Comparison of ENCODE assay signal across 14 mouse cellular contexts in genomic region chr10:29921658-29922057, GRCm38 (mm10).
DNase-seq lines count a peak whose midpoint lies in the region; ATAC-seq lines count a peak whose summit lies in the region.
"Had no signal": no experiment of that assay in that cellular context is flagged by ENCODE, and none has a peak within 500 bp of the region (broad histone marks: within the 10 kb centered on the region; RNA-seq: fewer than 3 reads in every experiment).

No protein-coding gene starts in this region.

- no peak overlapping the region for H3K9ac ChIP-seq in forebrain, embryonic 11.5 days (ENCODE audit: low read length)
- no peak overlapping the region for H3K9ac ChIP-seq in forebrain, embryonic 12.5 days
- H3K9ac ChIP-seq in midbrain, embryonic 13.5 days (replicated peaks): no peak overlapping the region
- no peak overlapping the region for H3K9ac ChIP-seq in forebrain, embryonic 13.5 days
- H3K9ac ChIP-seq in neural tube, embryonic 11.5 days (ENCODE audit: low read length): no peak overlapping the region
- no peak overlapping the region for H3K9ac ChIP-seq in heart, embryonic 11.5 days (ENCODE audit: low read depth, low read length)
- H3K9ac ChIP-seq: intestine, embryonic 15.5 days; liver, embryonic 14.5 days had no signal

- H3K4me1 ChIP-seq in forebrain, embryonic 11.5 days (replicated peaks; ENCODE audit: control insufficient read depth, insufficient read depth, low read length): no peaks in the 10 kb centered on the region
- no peaks in the 10 kb centered on the region for H3K4me1 ChIP-seq in forebrain, embryonic 12.5 days
- peaks cover 5% of the 10 kb centered on the region for H3K4me1 ChIP-seq in midbrain, embryonic 10.5 days
- no peaks in the 10 kb centered on the region for H3K4me1 ChIP-seq in midbrain, embryonic 13.5 days (replicated peaks)
- no peaks in the 10 kb centered on the region; the same call in 1 of the 2 replicates for H3K4me1 ChIP-seq in forebrain, embryonic 13.5 days
- H3K4me1 ChIP-seq in neural tube, embryonic 11.5 days (ENCODE audit: control insufficient read depth, insufficient read depth, low read length): no peaks in the 10 kb centered on the region
- H3K4me1 ChIP-seq in heart, embryonic 11.5 days (ENCODE audit: control insufficient read depth, insufficient read depth, low read length): no peaks in the 10 kb centered on the region
- H3K4me1 ChIP-seq: intestine, embryonic 15.5 days had no signal

- no peak overlapping the region for H3K27ac ChIP-seq in forebrain, embryonic 11.5 days (ENCODE audit: low read depth, low read length)
- H3K27ac ChIP-seq in forebrain, embryonic 12.5 days: no peak overlapping the region
- H3K27ac ChIP-seq in midbrain, embryonic 10.5 days (replicated peaks): 0 out of 2 replicates have a peak overlapping the region, but pooled peaks have one; percentile 28
- H3K27ac ChIP-seq in midbrain, embryonic 13.5 days: no peak overlapping the region
- no peak overlapping the region for H3K27ac ChIP-seq in forebrain, embryonic 13.5 days
- no peak overlapping the region for H3K27ac ChIP-seq in neural tube, embryonic 11.5 days (ENCODE audit: low read depth, low read length)
- H3K27ac ChIP-seq in heart, embryonic 11.5 days (ENCODE audit: low read depth, low read length): no peak overlapping the region
- H3K27ac ChIP-seq: intestine, embryonic 15.5 days; liver, embryonic 14.5 days had no signal

- no peaks in the 10 kb centered on the region for H3K36me3 ChIP-seq in forebrain, embryonic 11.5 days (ENCODE audit: control insufficient read depth, insufficient read depth, low read length)
- H3K36me3 ChIP-seq in forebrain, embryonic 12.5 days (replicated peaks): no peaks in the 10 kb centered on the region
- H3K36me3 ChIP-seq in midbrain, embryonic 10.5 days: no peaks in the 10 kb centered on the region
- no peaks in the 10 kb centered on the region for H3K36me3 ChIP-seq in midbrain, embryonic 13.5 days
- H3K36me3 ChIP-seq in forebrain, embryonic 13.5 days (ENCODE audit: poor library complexity, severe bottlenecking): no peaks in the 10 kb centered on the region
- H3K36me3 ChIP-seq in neural tube, embryonic 11.5 days (ENCODE audit: control insufficient read depth, insufficient read depth, low read length): no peaks in the 10 kb centered on the region
- H3K36me3 ChIP-seq in heart, embryonic 11.5 days (ENCODE audit: control insufficient read depth, insufficient read depth, low read length): no peaks in the 10 kb centered on the region
- H3K36me3 ChIP-seq: G1E; intestine, embryonic 15.5 days had no signal

- H3K4me2 ChIP-seq in forebrain, embryonic 11.5 days (ENCODE audit: low read depth, low read length, severe bottlenecking): no peak overlapping the region
- no peak overlapping the region for H3K4me2 ChIP-seq in forebrain, embryonic 12.5 days
- no peak overlapping the region for H3K4me2 ChIP-seq in midbrain, embryonic 13.5 days (replicated peaks)
- no peak overlapping the region for H3K4me2 ChIP-seq in forebrain, embryonic 13.5 days
- no peak overlapping the region for H3K4me2 ChIP-seq in neural tube, embryonic 11.5 days (ENCODE audit: low read depth)
- H3K4me2 ChIP-seq in heart, embryonic 11.5 days: no peak overlapping the region
- H3K4me2 ChIP-seq: intestine, embryonic 15.5 days had no signal

- no peak overlapping the region for H3K4me3 ChIP-seq in forebrain, embryonic 11.5 days (ENCODE audit: low read depth, low read length)
- H3K4me3 ChIP-seq in forebrain, embryonic 12.5 days (replicated peaks): no peak overlapping the region
- H3K4me3 ChIP-seq in midbrain, embryonic 10.5 days: no peak overlapping the region
- no peak overlapping the region for H3K4me3 ChIP-seq in midbrain, embryonic 13.5 days (replicated peaks)
- no peak overlapping the region for H3K4me3 ChIP-seq in forebrain, embryonic 13.5 days
- no peak overlapping the region for H3K4me3 ChIP-seq in neural tube, embryonic 11.5 days (ENCODE audit: low read depth, low read length)
- H3K4me3 ChIP-seq in heart, embryonic 11.5 days (ENCODE audit: low read depth, low read length): no peak overlapping the region
- H3K4me3 ChIP-seq: intestine, embryonic 15.5 days had no signal

- no peak for ATAC-seq in forebrain, embryonic 11.5 days (replicated peaks; ENCODE audit: low FRiP score)
- ATAC-seq in forebrain, embryonic 12.5 days (ENCODE audit: low FRiP score): no peak
- no peak for ATAC-seq in midbrain, embryonic 13.5 days
- ATAC-seq in forebrain, embryonic 13.5 days: peak; percentile 38; the same call in 1 of the 2 replicates
- no peak for ATAC-seq in neural tube, embryonic 11.5 days (ENCODE audit: insufficient read depth, low FRiP score, low TSS enrichment)
- no peak for ATAC-seq in heart, embryonic 11.5 days (replicated peaks; ENCODE audit: insufficient number of reproducible peaks, low FRiP score, low TSS enrichment)
- ATAC-seq: intestine, embryonic 15.5 days had no signal

- WGBS in forebrain, embryonic 11.5 days: 40% methylated on average over 4 of the region's 4 CpGs
- 40% methylated on average over 4 of the region's 4 CpGs for WGBS in forebrain, embryonic 12.5 days
- 33% methylated on average over 4 of the region's 4 CpGs for WGBS in midbrain, embryonic 10.5 days
- WGBS in midbrain, embryonic 13.5 days: 33% methylated on average over 4 of the region's 4 CpGs
- WGBS in forebrain, embryonic 13.5 days: 47% methylated on average over 4 of the region's 4 CpGs
- WGBS in neural tube, embryonic 11.5 days: 41% methylated on average over 4 of the region's 4 CpGs
- WGBS in heart, embryonic 11.5 days (ENCODE audit: insufficient replicate concordance): 18% methylated on average over 4 of the region's 4 CpGs

- no peaks in the 10 kb centered on the region for H3K27me3 ChIP-seq in forebrain, embryonic 11.5 days (ENCODE audit: control insufficient read depth, insufficient read depth, low read length)
- H3K27me3 ChIP-seq in forebrain, embryonic 12.5 days: no peaks in the 10 kb centered on the region
- no peaks in the 10 kb centered on the region for H3K27me3 ChIP-seq in midbrain, embryonic 10.5 days (ENCODE audit: low read depth, poor library complexity, severe bottlenecking)
- H3K27me3 ChIP-seq in midbrain, embryonic 13.5 days: no peaks in the 10 kb centered on the region
- no peaks in the 10 kb centered on the region for H3K27me3 ChIP-seq in forebrain, embryonic 13.5 days
- no peaks in the 10 kb centered on the region for H3K27me3 ChIP-seq in neural tube, embryonic 11.5 days (ENCODE audit: control insufficient read depth, insufficient read depth, low read length)
- no peaks in the 10 kb centered on the region for H3K27me3 ChIP-seq in heart, embryonic 11.5 days (ENCODE audit: control insufficient read depth, insufficient read depth, low read length)
- H3K27me3 ChIP-seq: intestine, embryonic 15.5 days had no signal

- H3K9me3 ChIP-seq in forebrain, embryonic 11.5 days (ENCODE audit: control insufficient read depth, low read length): no peaks in the 10 kb centered on the region
- H3K9me3 ChIP-seq in forebrain, embryonic 12.5 days: no peaks in the 10 kb centered on the region
- H3K9me3 ChIP-seq in midbrain, embryonic 10.5 days (replicated peaks): no peaks in the 10 kb centered on the region
- H3K9me3 ChIP-seq in midbrain, embryonic 13.5 days: no peaks in the 10 kb centered on the region
- no peaks in the 10 kb centered on the region for H3K9me3 ChIP-seq in forebrain, embryonic 13.5 days (replicated peaks)
- no peaks in the 10 kb centered on the region for H3K9me3 ChIP-seq in neural tube, embryonic 11.5 days (ENCODE audit: control insufficient read depth, low read length)
- no peaks in the 10 kb centered on the region for H3K9me3 ChIP-seq in heart, embryonic 11.5 days (replicated peaks; ENCODE audit: control insufficient read depth, low read length)
- H3K9me3 ChIP-seq: G1E; intestine, embryonic 15.5 days had no signal

- peak; percentile 50 for DNase-seq in forebrain, embryonic 11.5 days (ENCODE audit: low spot score)
- DNase-seq in midbrain, embryonic 10.5 days (ENCODE audit: low spot score): peak; percentile 16
- DNase-seq in neural tube, embryonic 11.5 days (ENCODE audit: low spot score): peak; percentile 54
- no peak for DNase-seq in layer of hippocampus, adult 9-11 months
- DNase-seq: lung, postnatal 4 days; right cerebral cortex, adult 18-20 months; thymus, postnatal 25 days had no signal
